Mouse (Mus musculus): ENCODE results near the gene Efemp2. TPM values are rescaled to one million over a fixed set of nuclear protein-coding genes. Genes with fewer than 3 reads are reported as not detected.

The Efemp2 gene
- polyA plus RNA-seq, 1 experiment from 2014 or later: 71.3 TPM

- under 1% methylated on average over 70 of the region's 70 CpGs for WGBS
- peak; percentile 95 for DNase-seq (ENCODE audit: low spot score)
- peak overlapping the region; percentile 92 for H3K4me3 ChIP-seq
- H3K27me3 ChIP-seq (ENCODE audit: insufficient read depth, poor library complexity, severe bottlenecking): peaks cover 22% of the 10 kb centered on the region
- H3K9me3 ChIP-seq: no peaks in the 10 kb centered on the region
- peak overlapping the region; percentile 93 for H3K27ac ChIP-seq
- peaks cover 16% of the 10 kb centered on the region for H3K36me3 ChIP-seq
- peaks cover 54% of the 10 kb centered on the region for H3K4me1 ChIP-seq (replicated peaks)
These were observed 16.6 kb upstream of the Efemp2 start for GRCm38 (mm10) chr19:5456922-5457745.

- DNase-seq (ENCODE audit: low spot score): no peak
- H3K27ac ChIP-seq: peak within 1 kb of the TSS; percentile 93
- peak within 1 kb of the TSS; percentile 92 for H3K4me3 ChIP-seq
- H3K27me3 ChIP-seq (ENCODE audit: insufficient read depth, poor library complexity, severe bottlenecking): peaks cover 22% of the 10 kb centered on the region
- peaks cover 54% of the 10 kb centered on the region for H3K4me1 ChIP-seq (replicated peaks)
- H3K9me3 ChIP-seq: no peaks in the 10 kb centered on the region
- H3K36me3 ChIP-seq: peaks cover 23% of the 10 kb centered on the region
- WGBS: 20% methylated on average over 14 of the region's 14 CpGs
These were observed 15.9 kb upstream of the Efemp2 start, which contains the start of gene Ccdc85b for GRCm38 (mm10) chr19:5457746-5458442. Gene Ccdc85b, minus strand, starts transcription at chr19:5457894.

- peaks cover 22% of the 10 kb centered on the region for H3K27me3 ChIP-seq (ENCODE audit: insufficient read depth, poor library complexity, severe bottlenecking)
- DNase-seq (ENCODE audit: low spot score): no peak
- WGBS: 71% methylated on average over 7 of the region's 7 CpGs
- H3K36me3 ChIP-seq: peaks cover 29% of the 10 kb centered on the region
- H3K4me3 ChIP-seq: no peak overlapping the region
- no peak overlapping the region for H3K27ac ChIP-seq
- peaks cover 59% of the 10 kb centered on the region for H3K4me1 ChIP-seq (replicated peaks)
- no peaks in the 10 kb centered on the region for H3K9me3 ChIP-seq
These were observed 14.7 kb upstream of the Efemp2 start for GRCm38 (mm10) chr19:5459019-5459418.

GRCm38 (mm10) chr19:5459896-5460295 is 13.9 kb upstream of the Efemp2 start:
- Histone ChIP-seq H3K9me3 (no peaks in the 10 kb centered on the region), H3K4me1 (replicated peaks) (peaks cover 58% of the 10 kb centered on the region), H3K27me3 (ENCODE audit: insufficient read depth, poor library complexity, severe bottlenecking) (peaks cover 22% of the 10 kb centered on the region), H3K36me3 (peaks cover 29% of the 10 kb centered on the region), H3K27ac (peak overlapping the region; percentile 88), H3K4me3 (peak overlapping the region; percentile 87)
- 26% methylated on average over 3 of the region's 3 CpGs for WGBS
- DNase-seq (ENCODE audit: low spot score): no peak

GRCm38 (mm10) chr19:5460465-5460911 is 13.3 kb upstream of the Efemp2 start, which contains the start of gene Fibp:
Gene Fibp, plus strand, starts transcription at chr19:5460615.
- H3K4me3 ChIP-seq: peak within 1 kb of the TSS; percentile 87
- H3K9me3 ChIP-seq: no peaks in the 10 kb centered on the region
- under 1% methylated on average over 32 of the region's 32 CpGs for WGBS
- peak within 1 kb of the TSS; percentile 88 for H3K27ac ChIP-seq
- peaks cover 33% of the 10 kb centered on the region for H3K36me3 ChIP-seq
- DNase-seq (ENCODE audit: low spot score): peak; percentile 93
- H3K27me3 ChIP-seq (ENCODE audit: insufficient read depth, poor library complexity, severe bottlenecking): peaks cover 22% of the 10 kb centered on the region
- H3K4me1 ChIP-seq (replicated peaks): peaks cover 52% of the 10 kb centered on the region

GRCm38 (mm10) chr19:5461411-5461810 is 12.3 kb upstream of the Efemp2 start:
- Histone ChIP-seq H3K27ac (no peak overlapping the region), H3K4me3 (peak overlapping the region; percentile 87), H3K9me3 (no peaks in the 10 kb centered on the region), H3K36me3 (peaks cover 42% of the 10 kb centered on the region), H3K27me3 (ENCODE audit: insufficient read depth, poor library complexity, severe bottlenecking) (peaks cover 16% of the 10 kb centered on the region), H3K4me1 (replicated peaks) (peaks cover 43% of the 10 kb centered on the region)
- DNase-seq (ENCODE audit: low spot score): no peak
- 91% methylated on average over 6 of the region's 6 CpGs for WGBS

- Histone ChIP-seq H3K27me3 (ENCODE audit: insufficient read depth, poor library complexity, severe bottlenecking) (peaks cover 16% of the 10 kb centered on the region), H3K27ac (no peak overlapping the region), H3K4me3 (peak overlapping the region; percentile 39; the same call in 1 of the 2 replicates), H3K9me3 (no peaks in the 10 kb centered on the region), H3K36me3 (peaks cover 60% of the 10 kb centered on the region), H3K4me1 (replicated peaks) (peaks cover 26% of the 10 kb centered on the region)
- WGBS: 86% methylated on average over 9 of the region's 9 CpGs
- no peak for DNase-seq (ENCODE audit: low spot score)
These were observed 10.5 kb upstream of the Efemp2 start for GRCm38 (mm10) chr19:5463212-5463611.

- H3K27me3 ChIP-seq (ENCODE audit: insufficient read depth, poor library complexity, severe bottlenecking): peaks cover 9% of the 10 kb centered on the region
- DNase-seq (ENCODE audit: low spot score): peak; percentile 80
- WGBS: 55% methylated on average over 15 of the region's 15 CpGs
- H3K4me3 ChIP-seq: peak overlapping the region; percentile 39
- no peaks in the 10 kb centered on the region for H3K9me3 ChIP-seq
- H3K27ac ChIP-seq: peak overlapping the region; percentile 87
- H3K36me3 ChIP-seq: peaks cover 63% of the 10 kb centered on the region
- peaks cover 27% of the 10 kb centered on the region for H3K4me1 ChIP-seq (replicated peaks)
These were observed 9.8 kb upstream of the Efemp2 start for GRCm38 (mm10) chr19:5463791-5464562.

GRCm38 (mm10) chr19:5465037-5465436 is 8.7 kb upstream of the Efemp2 start:
- no peak overlapping the region for H3K4me3 ChIP-seq
- peaks cover 63% of the 10 kb centered on the region for H3K36me3 ChIP-seq
- no peaks in the 10 kb centered on the region for H3K27me3 ChIP-seq (ENCODE audit: insufficient read depth, poor library complexity, severe bottlenecking)
- H3K9me3 ChIP-seq: no peaks in the 10 kb centered on the region
- WGBS: 95% methylated on average over 8 of the region's 8 CpGs
- DNase-seq (ENCODE audit: low spot score): no peak
- peaks cover 24% of the 10 kb centered on the region for H3K4me1 ChIP-seq (replicated peaks)
- H3K27ac ChIP-seq: no peak overlapping the region

- no peak overlapping the region for H3K4me3 ChIP-seq
- H3K4me1 ChIP-seq (replicated peaks): peaks cover 14% of the 10 kb centered on the region
- no peaks in the 10 kb centered on the region for H3K27me3 ChIP-seq (ENCODE audit: insufficient read depth, poor library complexity, severe bottlenecking)
- H3K36me3 ChIP-seq: peaks cover 63% of the 10 kb centered on the region
- H3K9me3 ChIP-seq: no peaks in the 10 kb centered on the region
- H3K27ac ChIP-seq: no peak overlapping the region
- DNase-seq (ENCODE audit: low spot score): no peak
- 87% methylated on average over 6 of the region's 6 CpGs for WGBS
These were observed 6.7 kb upstream of the Efemp2 start for GRCm38 (mm10) chr19:5466916-5467500.

GRCm38 (mm10) chr19:5468374-5468773 is 5.4 kb upstream of the Efemp2 start, which contains the start of gene Ctsw:
Gene Ctsw, minus strand, starts transcription at chr19:5468507.
- Histone ChIP-seq H3K9me3 (no peaks in the 10 kb centered on the region), H3K4me3 (no peak within 1 kb of the TSS), H3K36me3 (peaks cover 51% of the 10 kb centered on the region), H3K4me1 (replicated peaks) (peaks cover 14% of the 10 kb centered on the region), H3K27me3 (ENCODE audit: insufficient read depth, poor library complexity, severe bottlenecking) (peaks cover 4% of the 10 kb centered on the region), H3K27ac (no peak within 1 kb of the TSS)
- 67% methylated on average over 5 of the region's 5 CpGs for WGBS
- no peak for DNase-seq (ENCODE audit: low spot score)

GRCm38 (mm10) chr19:5471846-5472245 is 1.9 kb upstream of the Efemp2 start:
- peaks cover 17% of the 10 kb centered on the region for H3K36me3 ChIP-seq
- 55% methylated on average over 5 of the region's 5 CpGs for WGBS
- H3K4me1 ChIP-seq (replicated peaks): peaks cover 31% of the 10 kb centered on the region
- no peak overlapping the region; the same call in 1 of the 2 replicates for H3K27ac ChIP-seq
- H3K9me3 ChIP-seq: no peaks in the 10 kb centered on the region
- no peak for DNase-seq (ENCODE audit: low spot score)
- no peak overlapping the region for H3K4me3 ChIP-seq
- peaks cover 18% of the 10 kb centered on the region for H3K27me3 ChIP-seq (ENCODE audit: insufficient read depth, poor library complexity, severe bottlenecking)

Data from hindbrain, embryonic 10.5 days (tissue).